Mouse (Mus musculus): Measurements from ENCODE around the gene Baiap2l1.
"Not testable (repeated sequence)": the region's sequence is repeated elsewhere in the genome, so short reads cannot be mapped to it uniquely, and the experiment has no call there.

The Baiap2l1 gene

DNA sequence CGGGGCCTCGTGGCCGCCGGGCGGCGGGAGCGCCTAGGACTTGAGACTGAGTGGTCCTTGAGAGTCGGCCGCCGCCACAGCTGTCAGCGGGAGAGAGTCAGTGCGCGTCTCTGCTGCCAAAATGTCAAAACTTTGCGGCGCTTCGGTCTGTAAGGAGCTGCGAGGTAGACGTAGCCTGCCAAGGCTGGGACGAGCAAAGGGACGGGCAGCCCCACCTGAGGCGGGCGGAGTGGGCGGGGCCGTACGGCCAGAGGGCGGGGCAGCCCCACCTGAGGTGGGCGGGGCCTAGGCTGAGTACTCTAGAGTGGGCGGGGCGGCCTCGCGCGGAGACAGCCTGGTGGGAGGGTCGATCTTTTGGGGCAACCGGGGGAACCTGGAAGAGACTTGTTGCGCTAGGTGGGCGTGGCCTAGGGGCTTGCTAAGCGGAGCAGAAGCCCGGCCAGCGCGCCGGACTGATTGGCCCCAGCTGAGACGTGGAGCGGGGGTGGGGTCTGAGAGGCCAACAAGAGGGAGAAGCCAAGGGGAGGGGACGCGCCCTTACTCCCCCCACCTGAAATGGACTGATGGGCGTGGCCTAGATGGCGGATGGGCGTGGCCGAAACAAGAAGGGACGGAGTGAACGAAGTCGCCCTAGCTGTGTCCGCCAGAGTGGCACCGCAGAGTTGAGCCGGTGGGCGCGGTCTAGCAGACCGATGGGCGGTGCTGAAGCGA lies at the start of gene Baiap2l1:
TSS of gene Baiap2l1 (minus strand) at position 232 of the 711 bp plus-strand sequence.
- DNase-seq: peak; percentile 19 to 55

DNA sequence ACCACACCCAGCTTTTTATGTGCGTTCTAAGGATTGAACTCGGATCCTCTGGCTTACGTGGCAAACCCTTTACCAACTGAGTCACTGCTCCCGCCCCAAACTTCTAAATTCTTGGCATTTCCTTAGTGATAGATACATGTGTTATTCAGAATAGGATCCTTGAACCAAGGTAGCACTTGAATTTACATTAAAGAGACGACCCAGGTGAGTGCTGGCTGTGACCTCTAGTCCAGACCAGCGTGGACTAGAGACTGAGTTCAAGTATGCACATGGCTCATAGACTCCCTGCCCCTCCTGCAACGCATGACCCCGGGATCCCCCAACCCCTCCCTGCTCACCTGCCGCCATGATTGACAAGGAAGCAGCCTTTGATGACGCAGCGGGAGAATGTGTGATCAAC lies 48.3 kb upstream of the Baiap2l1 start:
- DNase-seq: no peak

DNA sequence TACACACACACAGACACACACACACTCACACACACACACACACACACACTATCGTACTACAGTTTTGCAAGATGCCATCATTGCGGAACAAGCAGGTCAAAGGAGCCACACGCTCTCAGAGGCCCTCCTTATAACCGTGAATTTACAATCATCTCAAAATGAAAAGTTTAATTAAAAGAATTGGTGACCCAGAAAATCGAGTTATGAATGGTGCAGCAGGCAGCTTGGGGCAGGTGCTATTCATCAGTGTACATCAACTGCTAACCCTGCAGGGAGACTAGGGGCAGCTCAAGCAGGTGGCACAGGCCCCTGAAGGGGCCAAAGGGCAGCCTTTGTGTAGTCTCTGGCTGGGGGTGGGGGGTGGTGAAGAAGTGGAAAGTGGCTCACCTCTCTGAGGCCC lies 42.9 kb upstream of the Baiap2l1 start:
- no peak for DNase-seq

DNA sequence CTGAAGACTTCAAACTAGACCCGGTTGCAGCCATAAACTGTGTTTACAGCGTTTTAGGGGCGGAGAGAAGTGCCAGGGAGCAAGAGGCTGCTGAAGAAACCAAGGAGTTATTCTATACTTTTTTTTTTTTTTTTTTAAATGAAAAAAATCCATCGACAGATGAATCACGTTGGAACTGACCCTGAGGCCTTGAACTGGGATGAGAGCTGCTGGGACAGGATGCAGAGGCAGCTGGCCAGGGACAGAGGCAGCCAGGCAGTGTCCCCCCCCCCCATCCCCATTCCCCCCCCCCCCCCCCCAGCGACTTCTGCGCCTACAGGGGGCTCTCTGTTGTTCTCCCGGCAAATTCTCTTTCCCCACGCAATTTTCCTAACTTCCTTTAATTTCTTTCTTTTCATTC lies 39.7 kb upstream of the Baiap2l1 start:
- no peak for DNase-seq

DNA sequence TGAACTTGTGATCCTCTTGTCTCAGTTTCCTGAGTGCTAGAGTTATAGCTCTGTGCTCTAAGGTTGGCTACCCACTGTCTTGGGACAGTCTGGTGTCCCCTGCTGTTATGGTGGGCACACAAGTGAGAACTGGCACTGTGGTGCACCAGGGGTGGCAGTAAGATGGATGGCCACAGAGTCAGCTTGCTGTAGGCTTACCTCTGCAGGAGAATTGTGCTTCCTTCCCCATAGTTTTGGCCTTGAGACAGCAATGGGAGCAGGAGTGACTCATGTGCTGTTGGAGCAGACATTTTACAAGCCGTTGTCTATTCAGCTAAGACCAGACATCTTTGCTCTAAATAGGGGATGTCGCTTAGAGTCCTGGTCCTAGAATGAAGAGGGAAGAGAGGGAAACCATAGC lies 36.2 kb upstream of the Baiap2l1 start:
- DNase-seq: no peak

DNA sequence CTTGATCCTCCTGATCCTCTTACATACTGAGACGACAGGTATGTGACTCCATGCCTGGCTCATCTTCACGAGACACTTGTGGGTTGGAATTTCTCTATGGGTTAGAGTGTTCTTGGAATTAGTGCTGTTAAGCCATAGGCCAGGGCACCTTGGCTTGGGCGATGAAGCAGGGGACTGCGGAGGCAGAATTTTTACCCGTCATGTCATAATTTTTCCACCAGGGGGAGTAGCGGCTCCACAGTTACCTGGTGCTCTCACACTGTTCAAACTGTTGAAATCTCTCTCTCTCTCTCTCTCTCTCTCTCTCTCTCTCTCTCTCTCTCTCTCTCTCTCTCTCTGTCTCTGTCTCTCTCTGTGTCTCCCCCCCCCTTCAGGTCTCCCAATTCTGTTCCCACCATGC lies 29.9 kb upstream of the Baiap2l1 start:
- DNase-seq: peak; percentile 61 to 63

DNA sequence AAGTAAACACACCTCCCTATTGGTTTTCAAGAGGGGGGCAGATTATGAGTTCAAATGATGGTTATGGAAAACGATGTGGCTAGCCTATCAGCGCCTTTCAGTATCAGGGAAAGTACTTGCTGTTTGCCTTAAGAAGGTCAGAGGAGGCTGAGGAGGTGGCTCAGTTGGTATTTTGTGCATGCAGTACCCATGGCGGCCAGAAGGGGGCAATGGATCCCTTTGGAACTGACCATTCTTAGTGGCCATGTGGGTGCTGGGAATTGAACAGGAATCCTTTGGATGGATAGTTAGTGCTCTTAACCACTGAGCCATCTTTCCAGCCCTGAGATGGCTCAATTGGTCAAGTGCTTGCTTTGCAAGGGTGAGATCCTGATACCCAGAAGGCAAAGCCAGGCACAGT lies 26.0 kb upstream of the Baiap2l1 start:
- DNase-seq: no peak

DNA sequence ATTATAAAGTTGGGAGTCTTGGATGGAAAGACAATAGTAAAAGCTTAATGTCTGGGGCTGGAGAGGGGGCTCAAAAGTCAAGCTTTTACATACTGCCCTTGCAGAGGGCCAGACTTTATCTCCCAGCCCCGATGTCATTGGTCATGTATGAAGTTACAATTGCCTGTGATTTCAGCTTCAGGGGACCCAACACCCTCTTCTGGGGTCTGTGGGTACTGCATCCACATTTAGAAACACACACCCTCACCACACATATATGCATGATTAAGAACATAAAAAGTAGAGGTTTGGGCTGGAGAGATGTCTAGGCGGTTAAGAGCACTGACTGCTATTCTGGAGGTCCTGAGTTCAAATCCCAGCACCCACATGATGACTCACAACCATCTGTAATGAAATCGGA lies 23.9 kb upstream of the Baiap2l1 start:
- DNase-seq: no peak

DNA sequence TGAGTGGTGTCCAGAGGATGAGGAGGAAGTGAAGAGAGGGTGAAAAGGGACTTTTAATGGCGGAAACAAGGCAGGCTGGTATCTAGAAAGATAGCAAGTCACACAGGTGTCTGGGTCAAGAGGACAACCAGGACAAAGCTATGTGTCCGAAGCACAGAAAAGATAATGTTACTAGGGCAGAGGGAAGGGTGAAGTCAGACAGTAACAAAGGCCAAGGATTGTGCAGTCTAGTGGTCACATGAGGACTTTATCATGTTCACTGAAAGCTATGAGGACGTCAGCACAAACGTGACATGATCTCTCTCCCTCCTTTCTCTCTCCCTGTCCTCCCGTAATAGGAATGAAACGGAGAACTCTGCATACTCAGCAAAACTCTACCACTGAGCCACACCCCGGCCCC lies 22.8 kb upstream of the Baiap2l1 start:
- DNase-seq: no peak

DNA sequence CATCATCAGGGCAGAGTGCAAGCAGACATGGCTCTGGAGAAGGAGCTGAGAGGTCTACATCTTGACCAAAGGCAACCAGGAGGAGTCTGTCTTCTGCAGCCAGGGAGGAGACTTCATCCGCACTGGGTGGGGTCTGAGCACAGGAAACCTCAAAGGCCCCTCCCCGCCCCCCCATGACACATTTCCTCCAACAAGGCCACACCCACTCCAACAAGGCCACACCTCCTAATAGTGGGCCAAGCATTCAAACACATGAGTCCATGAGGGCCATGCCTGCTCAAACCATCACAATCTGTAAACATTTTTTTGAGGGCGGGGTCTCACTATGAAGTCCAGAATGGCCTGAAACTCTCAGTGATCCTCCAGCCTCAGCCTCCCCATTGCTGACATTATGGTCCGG lies 21.5 kb upstream of the Baiap2l1 start:
- DNase-seq: no peak

DNA sequence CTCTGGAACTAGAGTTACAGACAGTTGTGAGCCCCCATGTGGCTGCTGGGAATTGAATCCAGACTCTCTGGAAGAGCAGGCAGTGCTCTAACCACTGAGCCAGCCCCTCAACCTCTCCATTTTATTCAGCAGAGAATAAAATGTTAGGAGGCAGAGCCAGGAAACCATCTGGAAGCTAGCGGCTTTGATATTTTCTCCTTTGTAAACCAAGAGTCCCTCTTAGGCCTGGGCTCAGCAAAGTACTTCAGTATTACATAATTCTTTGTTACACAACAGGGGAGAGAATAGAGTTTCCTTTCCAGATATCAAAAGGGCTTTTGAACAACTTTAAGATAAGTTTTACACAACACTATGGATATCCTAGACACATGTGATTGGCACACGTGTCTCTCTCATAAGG lies 15.0 kb upstream of the Baiap2l1 start:
- DNase-seq: no peak

DNA sequence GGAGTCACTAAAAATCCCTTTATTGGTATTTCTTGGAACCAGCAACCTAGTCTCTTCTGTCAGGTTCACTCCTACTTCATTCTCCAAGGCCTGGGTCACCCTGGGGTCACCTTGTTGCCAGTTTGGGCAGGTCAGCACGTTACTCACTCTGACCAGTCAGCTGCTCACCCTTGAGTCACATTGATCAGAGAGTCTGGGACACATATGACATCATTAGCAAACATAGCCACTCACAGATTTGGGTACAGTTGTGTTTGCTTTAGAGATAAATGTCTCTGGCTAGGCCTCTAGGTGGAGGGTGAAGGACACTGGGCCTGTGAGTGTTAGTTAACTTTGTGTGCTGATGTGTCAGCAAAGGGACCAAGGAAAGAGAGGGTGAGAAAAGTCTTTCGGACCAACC lies 14.3 kb upstream of the Baiap2l1 start:
- no peak for DNase-seq

DNA sequence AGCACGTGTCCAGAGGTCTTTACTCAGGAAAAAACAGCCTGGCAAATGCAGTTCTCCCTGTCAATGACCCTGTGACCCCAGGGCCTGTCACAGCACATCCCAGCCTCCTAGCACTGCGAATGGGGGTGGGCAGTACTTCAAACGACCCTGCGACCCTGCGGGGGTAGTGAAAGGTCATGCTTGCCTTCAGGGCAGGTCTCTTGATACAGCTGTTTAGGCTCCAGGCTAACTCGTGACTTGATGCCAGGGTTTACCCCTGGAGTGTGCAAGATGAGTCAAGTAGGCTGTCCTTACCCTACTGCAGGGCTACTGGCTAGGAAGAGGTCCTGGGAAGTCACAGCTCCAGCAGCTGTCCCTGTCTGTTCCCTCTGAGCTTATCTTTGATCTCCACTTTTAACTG lies 13.1 kb upstream of the Baiap2l1 start:
- DNase-seq: no peak

DNA sequence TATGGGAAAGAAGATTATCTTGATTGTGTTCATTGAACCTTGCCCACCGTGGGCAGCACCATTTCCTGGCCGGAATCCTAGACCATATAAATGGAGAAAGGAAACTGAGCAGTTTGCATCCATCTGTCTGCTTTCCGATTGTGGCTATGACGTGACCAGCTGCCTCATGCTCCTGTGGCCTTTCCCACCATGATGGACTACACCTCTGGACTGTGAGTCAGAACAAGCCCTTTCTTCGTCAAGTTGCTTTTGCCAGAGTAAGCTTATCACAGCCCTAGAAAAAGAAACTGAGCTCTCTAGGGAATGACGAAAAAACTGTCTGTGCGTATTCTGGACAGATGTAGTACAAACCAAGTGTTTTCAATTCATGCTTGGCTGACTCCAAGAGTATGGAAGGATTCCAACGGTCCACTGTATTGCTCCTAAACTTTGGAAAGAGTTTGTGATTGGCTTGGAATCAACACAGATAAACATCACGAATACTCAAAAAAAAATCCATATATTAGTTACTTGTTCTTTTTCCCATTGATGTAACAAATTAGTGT lies 10.8 kb upstream of the Baiap2l1 start:
- no peak for DNase-seq

DNA sequence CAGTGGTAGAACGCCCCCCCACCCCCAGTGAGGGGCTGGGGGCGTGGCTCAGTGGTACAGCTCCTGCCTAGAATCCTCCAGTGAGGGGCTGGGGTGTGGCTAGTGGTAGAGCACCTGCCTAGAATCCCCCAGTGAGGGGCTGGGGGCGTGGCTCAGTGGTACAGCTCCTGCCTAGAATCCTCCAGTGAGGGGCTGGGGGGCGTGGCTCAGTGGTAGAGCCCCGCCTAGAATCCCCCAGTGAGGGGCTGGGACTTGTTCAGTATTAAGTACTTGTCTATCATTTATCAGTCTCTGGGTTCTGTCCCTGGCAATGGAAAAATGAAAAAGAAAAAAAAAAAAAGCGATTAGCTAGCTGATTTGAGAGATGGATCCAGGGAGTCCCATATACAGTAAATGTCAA lies 8.6 kb upstream of the Baiap2l1 start:
- DNase-seq: not testable (repeated sequence)

DNA sequence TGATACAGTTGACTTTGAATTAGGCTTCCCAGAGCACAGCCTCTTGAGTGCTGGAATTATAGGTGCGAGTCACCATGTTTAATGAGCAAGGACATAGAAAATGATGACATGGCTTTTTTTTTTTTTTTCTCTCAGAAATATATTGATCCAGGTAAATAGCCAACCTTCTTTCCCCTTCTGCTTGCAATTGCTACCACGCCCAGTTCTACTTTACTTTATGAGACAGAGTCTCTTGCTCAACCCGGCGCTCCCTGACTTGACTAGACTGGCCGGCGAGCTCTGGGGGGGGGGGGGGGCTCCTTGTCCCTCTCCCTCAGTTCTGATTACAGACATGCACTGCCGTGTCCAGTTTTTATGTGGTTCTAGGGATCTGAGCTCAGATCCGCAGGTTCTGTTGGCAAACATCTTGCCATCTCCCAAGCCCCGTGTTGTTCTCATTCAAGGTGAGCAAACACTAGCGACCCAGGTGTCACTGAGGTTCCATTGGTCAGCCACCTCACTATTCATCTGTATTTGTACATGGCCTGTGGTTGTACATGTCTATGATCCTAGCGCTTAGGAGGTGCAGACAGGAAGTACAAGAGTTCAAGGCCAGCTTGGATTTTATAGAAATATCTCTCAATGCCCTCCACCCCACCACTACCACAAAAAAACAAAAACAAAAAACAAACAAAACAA lies 6.9 kb upstream of the Baiap2l1 start:
- no peak for DNase-seq

DNA sequence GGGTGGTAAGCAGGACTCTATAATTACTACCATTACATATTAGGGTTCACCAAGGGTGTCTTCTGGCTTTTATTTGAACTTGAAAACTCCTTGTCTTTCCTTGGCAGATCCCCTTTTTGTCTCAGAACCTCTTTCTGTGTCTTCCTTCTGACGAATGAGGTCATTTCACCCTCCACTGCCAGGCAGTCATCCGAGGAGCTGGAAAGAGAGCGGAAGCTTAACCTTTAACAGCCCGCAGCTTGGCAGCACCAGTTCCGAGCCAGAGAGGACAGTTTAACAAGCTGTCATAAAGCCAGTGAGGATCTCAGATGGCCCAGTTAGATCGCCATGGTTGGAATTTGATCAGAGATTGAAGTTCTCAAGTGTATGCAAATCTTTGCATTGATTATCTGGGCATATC lies 2.4 kb upstream of the Baiap2l1 start:
- peak; percentile 36 to 37 for DNase-seq

DNA sequence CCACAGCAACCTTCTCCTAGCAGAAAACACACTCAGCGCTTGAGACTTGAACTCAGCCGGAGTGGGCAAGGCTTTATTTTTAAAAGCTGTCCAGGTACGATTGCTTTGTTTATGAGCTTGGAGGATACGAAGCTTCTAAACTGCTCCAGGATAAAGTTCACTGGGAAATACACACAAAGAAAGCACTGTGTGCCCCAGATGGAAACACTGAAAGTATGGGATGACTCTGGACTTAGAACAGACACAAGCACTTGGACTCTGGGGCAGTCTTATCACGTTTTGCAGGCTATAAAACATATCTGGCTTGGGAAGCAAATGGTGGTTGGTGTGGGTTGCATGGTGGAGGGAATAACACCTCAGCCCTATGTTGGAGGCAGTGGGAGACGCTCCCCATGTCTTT lies 2.0 kb upstream of the Baiap2l1 start:
- DNase-seq: no peak

DNA sequence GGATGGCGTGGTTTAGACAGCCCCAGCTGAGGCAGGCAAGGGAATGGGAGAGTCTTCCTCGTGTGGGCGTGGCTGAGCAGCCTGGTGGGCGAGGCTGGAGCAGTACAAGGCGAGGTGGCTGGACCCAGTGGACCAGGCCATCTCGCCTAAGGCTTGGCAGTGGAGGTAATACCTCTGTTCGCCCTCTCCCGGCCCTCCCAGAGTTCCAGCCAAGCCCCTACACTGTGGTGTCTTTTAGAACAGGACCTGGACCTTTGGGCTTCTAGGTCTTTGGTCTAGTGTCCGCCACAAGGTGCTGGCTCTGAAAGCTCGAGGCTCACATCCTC lies 643 bp upstream of the Baiap2l1 start:
- DNase-seq: no peak

DNA sequence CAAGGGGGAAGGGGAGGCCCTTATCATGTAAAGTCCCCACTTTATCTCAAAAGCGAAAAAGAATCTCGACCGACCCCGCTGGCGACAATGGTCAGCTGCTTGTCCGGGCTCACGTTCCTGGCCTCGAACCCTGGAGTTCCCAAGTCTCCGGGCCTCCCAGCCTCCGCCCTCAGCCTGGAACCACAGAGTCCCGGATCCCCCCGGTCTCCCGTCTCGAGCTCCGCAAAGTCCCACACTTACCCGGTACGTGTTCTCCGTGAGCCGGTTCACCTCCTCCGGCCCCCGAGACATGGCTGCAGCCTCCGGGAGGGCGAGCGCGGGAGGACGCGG lies 396 bp downstream of the Baiap2l1 start:
- DNase-seq: peak in 1 of 2 experiments; percentile 18

DNA sequence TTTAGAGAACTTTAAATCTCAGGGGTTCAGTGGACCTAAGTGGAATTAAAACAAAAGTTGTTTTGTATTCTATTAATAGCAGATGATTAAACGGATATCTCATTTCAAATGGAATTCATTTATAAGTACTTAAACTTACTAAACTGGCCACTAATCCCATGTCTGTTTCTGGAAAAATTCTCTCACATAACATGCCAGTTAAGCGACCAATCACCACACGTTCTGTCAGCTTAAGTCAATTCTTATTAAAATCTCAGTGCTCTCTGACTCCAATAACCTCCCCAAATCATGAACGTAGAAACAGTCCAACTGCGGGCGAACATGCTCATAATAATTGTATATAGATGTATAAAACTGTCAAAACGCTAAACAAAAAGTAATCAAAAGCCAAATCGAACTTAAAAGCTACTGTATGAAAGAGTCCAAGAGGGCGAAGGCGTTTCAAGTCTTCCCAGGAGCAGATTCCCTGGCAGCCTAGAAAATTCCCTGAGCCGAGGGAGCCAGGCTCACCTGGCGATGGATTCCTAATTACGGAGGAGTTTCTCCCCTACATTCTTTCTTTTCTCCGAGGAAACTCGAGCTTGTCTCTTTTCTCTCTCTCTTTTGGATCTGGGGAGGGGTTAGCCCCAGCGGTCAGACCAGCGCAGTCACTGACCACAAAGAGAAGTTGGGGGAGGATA lies 996 bp downstream of the Baiap2l1 start:
- no peak for DNase-seq

DNA sequence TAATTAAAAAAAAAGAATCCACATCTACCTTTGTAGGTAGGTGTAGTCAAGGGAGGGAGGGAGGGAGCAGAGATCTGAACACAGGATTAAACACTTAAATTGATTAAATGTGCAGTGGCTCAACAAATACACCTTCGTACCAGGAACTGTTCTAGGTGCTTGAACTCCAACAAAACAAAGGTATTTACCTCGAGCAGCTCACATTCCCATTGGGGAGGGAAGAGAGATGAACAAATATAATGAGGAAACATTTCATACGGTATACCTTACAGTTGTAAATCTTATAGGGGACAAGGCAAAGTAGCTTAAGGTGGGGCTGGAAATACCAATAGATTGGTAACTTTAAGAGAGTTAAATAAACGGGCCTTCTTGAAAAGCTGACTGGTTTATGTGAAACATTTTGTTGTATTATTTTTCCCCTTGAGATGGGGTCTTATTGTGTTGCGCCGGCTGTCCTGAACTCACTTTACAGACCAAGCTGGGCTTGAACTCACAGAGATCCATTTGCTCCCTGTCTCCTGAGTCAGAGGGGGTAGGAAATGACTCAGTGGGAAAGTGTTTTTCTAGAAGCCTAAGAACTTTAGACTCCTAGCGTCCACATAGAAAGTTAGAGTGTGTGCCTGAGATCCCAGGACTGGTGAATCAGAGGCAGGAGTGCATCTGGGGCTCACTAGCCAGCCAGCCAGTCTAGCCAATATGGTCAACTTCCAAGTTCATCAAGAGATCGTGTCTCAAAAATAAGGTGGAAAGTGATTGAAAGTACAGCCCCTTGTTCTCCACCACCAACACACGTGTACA lies 5.5 kb downstream of the Baiap2l1 start:
- DNase-seq: no peak

DNA sequence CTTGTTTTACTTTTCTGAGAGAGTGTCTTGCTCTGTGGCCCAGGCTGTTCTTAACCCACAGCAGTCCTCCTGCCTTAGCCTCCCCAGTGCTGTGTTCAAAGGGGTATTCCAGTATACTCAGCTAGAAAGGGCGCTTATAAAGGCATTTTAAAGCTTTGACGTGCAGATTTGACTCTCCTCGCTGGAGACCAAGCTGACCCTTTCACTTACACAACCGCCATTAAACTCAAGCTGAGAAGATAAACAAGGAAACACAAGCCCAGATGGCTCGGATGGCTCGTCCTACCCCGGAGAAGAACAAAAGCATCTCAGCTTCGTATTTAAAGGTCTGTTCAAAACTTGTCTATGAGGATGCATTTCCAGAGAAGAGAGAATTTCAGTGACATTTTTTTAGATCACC lies 6.7 kb downstream of the Baiap2l1 start:
- DNase-seq: no peak

Data from cerebellum, postnatal 36 days (tissue).